Mouse (Mus musculus) telencephalon, adult 2 months (tissue): ENCODE measurements around the gene Slc11a2.
"Not testable (repeated sequence)": the region's sequence is repeated elsewhere in the genome, so short reads cannot be mapped to it uniquely, and the experiment has no call there.

ENCODE experiments used
- DNase-seq: peaks from one replicate; pipeline ENCODE4 v3.0.0-alpha.2; 2011; ENCODE audit warnings: low read depth, low spot score

Gene Slc11a2

DNA sequence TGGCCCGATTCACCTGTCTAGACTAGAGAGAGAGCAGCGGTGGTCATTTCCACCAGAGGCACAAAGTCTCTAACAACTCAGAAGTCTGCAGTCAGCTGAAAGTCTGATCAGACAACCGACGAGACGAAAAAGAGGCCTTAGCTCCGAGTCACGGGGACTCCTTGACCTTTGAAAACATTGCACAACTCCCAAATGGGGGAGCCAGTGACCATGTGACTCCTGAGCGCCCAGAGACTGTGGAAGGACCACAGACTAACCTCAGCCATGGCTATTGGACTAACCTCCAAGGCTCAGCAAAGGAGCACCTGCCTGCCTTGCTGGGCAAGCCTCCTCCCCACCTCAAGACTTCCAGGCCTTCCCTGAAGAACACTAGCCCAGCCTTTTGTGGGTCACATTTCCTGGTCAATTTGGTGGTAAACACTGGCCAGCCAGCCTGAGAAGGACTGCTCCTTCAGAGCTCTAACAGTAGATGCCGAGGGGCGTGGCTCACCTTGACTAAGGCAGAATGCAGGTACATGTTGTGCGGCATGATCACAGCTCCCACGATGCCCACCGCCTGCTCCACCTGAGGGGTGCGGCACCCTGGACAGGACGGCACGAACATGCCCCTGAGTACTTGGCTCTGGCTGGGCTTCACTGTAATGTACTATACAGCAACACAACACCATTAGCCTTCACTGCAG, 21.4 kb downstream of the Slc11a2 start:
- DNase-seq = no peak

GRCm38 (mm10) chr15:100402798-100403197, 22.1 kb downstream of the Slc11a2 start:
- DNase-seq = no peak

DNA sequence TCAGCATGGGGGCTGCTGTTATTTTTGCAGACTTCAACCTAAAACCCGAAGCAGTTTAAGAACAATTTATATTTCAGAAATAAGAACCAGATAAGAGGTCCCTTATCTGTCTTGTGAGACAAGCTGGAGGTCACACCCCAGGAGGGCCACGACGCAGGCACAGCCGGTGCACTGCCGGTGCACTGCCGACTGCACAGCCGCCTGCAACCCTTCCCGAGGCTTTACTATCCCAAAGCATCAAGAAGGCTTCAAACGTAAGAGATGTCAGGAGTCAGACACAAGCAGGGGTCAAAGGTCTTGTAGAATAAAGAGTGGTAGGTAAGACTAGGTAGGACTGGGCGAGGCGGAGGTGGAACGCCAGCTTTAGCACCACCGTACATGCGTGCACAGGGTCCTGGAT, 22.5 kb downstream of the Slc11a2 start:
- no peak for DNase-seq

DNA sequence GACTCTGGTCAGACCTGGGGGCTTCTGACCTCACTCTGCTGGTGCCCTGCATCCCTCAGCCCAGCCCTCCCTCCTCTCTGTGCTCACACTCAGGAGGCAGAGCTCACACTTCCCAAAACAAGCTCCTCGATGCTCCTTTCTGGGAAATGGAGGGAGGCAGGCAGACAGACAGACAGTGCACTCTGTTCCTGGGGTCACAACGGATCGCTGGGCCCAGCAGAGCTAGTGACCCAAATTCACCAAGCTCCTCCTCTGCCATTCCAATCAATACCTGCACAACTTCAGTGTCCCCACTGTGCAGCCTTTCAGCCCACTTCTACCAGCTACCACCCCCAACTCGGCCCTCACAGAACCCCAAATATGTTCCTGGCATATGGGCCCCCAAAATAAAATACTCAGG, 23.1 kb downstream of the Slc11a2 start:
- no peak for DNase-seq

DNA sequence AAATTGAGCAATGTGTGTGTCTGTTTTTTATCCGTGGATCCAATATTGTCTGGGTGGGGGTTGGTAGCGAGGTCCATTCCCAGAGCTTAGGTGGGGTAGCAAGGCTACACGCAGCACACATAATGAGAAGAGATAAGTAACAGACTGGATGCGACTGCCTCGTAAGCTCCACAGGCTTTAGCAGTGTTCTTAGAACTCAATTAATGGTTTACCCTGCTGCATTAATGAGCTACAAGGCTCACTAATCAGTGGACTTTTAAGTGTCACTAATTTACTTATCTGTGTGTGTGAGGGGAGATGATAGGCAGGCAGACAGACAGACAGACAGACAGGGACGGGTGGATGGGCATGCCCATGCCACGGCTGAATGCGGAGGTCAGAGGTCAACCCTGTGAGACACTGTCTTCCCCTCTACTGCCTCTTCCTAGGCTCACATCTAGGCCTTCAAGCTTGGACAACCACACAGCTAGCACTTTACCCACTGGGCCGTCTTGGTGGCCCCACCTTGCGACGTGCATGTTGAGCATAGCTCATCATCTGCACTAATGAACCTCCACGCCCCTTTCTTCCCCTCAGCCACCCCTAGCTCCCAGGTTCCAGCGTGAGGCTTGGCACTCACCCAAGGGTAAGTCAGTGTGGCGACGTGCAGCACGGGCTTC, 24.2 kb downstream of the Slc11a2 start:
- DNase-seq = no peak

DNA sequence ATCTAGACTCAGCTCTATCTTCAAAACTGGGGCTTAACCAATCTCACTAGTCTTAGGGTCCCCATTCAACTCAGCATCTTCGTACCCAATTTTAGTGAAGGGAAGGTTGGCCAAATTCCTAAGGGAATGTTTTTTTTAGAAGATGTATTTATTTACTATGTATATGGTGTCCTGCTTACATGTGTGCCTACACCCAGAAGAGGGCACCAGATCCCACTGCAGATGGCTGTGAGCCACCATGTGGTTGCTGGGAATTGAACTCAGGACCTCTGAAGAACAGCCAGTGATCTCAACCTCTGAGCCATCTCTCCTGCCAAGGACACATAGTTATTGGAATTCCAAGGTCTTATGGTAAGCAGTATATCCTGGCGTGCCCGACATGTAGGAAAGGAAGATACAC, 29.3 kb downstream of the Slc11a2 start:
- DNase-seq = no peak

DNA sequence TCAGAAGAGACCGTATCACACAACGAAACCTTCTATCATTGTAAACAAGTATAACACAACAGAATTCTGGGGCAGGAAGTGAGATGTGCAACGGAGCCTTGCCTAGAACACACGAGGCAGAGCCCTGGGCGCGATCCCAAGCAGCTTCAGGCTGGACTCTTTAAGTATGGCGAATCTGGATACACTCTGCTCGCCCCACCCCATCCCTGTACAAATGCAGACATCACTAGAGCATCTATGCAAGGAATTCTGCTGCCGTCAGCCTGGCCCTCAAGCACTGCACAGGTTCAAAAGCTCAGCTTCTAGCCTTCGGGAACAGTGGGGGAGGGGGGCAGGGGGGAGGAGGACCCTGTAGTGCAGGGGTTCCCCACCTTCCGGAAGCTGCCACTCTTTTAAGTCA, 31.9 kb downstream of the Slc11a2 start:
- no peak for DNase-seq

DNA sequence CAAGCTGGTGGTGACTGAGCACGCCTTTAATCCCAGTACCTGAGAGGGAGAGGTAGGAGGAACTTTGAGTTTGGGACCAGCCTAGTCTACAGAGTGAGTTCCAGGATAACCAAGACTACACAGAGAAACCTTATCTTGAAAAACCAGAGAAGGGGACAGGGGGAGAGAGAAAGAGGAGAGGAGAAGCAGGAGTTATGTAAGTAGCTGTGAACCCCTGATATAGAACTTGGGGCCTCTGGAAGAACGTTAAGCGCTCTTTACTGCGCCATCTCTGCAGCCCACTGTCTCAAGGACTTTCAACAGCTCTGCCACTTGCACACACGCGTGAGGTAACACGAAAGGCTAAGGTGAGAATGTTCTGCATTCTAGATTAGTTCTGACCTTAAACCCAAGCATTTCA, 33.3 kb downstream of the Slc11a2 start:
- DNase-seq = no peak

- no peak for DNase-seq
These were observed 33.8 kb downstream of the Slc11a2 start for GRCm38 (mm10) chr15:100391066-100391465.

DNA sequence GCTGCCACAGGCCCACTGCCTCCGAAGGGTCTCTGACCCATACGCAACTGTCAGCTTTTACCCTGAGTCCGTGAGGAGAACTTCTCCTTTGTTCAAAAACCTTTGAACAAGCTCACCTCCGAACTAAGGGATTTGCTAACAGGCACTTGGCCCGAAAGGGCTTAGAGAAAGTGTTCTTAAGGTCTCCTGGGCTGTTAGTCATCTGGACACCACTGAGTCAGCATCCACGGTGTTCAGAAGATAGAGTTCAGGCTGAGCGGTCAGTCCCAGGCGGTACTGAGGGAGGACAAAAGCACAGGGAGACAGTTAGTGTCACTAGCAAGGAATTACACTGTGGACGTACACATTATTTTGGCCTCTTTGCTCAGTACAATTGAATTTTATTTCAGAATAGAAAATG, 36.0 kb downstream of the Slc11a2 start:
- DNase-seq = no peak

DNA sequence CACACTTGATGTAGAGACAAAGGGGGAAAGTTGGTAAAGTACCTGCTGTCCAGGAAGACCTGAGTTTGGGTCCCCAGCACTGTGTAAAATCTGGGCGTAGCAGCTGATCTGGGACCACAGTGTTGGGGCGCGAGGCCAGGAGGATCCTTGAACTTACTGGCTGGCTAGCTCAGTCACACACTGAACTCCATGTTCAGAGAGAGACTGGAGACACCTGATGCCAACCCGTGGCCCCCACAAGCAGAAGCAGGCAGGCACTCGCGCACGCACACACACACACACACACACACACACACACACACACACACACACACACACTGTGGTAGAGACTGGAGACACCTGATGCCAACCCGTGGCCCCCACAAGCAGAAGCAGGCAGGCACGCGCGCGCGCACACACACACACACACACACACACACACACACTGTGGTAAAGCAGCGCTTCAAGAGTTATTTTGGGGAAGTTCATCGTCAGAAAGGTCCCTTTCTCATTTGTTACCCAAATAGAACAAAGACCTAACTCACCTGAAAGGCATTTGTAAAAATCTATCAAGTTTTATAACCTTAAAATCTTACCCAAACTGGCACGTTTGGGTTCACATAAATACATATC, 36.5 kb downstream of the Slc11a2 start:
- DNase-seq = no peak

DNA sequence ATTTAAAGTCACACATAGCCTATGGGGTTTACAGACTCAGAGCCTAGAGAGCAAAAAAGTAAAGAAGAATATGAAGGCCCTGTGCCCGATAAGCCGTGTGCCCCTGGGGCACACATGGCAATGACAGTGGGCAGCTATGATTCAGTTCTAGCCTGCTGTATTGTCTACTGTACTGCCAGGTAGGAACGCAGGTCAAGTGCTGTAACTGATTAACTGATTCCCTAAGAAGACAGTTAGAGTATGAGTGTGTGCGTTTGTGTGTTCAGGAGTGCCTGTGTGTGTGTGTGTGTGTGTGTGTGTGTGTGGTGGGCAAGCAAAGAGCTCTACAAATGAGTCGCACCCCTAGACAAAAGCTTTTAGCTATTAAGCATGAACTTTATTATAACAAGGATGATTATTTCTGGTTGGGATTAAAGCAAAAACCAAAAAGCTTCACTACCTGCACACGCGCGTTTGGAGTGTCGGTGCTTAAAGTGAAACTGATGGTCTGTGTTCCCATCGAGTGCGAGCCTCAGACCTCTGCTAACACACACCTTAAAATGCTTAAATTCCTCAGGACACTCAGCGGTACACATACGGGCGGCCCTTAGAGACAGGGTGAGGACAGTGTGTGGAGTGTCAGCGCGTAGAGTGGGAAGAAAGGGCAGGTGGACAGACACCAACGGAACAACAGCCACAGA, 37.2 kb downstream of the Slc11a2 start:
- no peak for DNase-seq

DNA sequence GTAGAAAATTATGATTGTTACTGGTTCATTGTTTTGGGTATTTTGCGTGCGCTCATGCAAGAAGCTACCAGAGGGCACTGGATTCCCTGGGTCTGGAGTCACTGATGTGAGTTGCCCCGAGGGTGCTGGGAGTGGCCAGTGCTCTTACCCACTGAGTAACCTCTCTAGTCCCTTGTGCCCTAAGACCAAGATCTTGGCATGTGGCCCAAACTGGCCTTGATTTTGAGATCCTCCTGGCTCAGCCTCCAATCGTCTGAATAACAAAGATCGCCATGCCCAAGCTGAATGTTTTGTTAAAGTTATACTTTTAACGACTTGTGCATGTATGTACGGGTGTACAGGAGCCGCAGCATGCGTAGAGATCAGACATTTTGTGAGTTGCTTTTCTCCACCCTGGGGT, 39.2 kb downstream of the Slc11a2 start:
- no peak for DNase-seq

- no peak for DNase-seq
These were observed 44.8 kb downstream of the Slc11a2 start for GRCm38 (mm10) chr15:100380104-100380503.

DNA sequence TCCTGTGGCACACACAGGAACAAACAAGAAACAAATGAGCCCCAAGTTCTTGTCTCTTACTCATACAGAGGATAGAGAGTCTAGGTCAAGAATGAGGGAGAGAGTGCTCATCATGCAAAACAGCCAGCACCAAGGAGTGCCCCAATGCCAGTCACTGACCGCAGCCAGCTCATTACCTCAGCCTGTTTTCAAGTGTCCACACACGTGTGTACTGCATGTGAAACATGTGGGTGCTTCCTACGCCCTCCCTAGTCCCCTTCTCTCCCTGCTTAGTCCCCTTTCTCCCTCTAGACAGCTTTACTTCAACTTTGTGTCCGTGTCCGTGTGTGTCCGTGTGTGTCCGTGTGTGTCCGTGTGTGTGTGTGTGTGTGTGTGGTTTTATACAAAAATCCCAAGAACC, 45.2 kb downstream of the Slc11a2 start:
- DNase-seq = no peak

DNA sequence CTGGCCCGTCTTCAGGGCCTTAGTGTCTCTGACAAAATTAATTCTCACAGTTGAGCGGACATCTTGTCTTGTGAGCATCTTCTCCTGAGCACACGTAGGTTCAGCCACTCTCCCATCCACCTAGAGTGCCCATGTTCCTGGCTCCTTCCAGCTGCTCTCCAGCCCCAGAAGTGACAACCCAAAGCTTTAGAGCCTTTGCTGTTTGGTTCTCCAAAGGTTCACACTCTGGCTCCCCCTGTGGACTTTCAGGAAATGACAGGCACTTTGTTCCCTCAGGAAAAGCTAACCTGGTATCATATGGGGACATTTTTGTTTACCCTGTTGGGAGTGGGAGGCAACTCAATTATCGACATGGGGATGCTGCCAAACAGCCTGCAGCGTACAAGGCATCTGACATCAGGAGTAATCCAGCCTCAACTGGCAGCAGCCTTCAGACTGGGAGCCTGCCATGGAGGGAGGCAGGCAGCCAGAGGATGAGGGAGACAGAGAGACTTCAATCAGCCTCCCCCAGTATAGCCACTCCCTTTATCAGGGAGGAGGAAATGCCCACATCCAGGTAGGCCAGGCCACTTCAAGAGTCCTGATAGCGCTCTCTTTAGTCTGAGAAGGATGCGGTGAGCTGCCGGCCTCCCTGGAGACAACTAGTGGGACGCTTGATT, 46.9 kb downstream of the Slc11a2 start:
- not testable (repeated sequence) for DNase-seq

- peak; percentile 38 for DNase-seq
These were observed 49.8 kb downstream of the Slc11a2 start for GRCm38 (mm10) chr15:100375066-100375465.

DNA sequence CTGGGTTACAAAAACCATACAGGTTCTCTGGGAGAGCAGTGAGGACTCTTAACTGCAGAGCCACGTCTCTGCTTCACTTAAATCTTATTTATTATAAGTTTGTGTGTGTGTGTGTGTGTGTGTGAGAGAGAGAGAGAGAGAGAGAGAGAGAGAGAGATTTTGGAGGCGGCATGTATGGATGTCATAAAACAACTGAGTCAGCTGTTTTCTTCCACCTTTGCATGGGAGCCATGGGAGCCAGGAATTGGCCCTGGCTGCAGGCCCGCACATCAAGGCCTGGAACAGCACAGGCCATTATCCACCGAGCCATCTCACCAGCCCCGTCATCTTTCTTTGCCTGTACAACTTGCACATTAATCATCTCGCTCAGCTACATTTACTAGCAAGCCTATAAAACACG, 57.8 kb downstream of the Slc11a2 start:
- DNase-seq = no peak

- DNase-seq = not testable (repeated sequence)
These were observed 58.9 kb downstream of the Slc11a2 start for GRCm38 (mm10) chr15:100365967-100366366.

DNA sequence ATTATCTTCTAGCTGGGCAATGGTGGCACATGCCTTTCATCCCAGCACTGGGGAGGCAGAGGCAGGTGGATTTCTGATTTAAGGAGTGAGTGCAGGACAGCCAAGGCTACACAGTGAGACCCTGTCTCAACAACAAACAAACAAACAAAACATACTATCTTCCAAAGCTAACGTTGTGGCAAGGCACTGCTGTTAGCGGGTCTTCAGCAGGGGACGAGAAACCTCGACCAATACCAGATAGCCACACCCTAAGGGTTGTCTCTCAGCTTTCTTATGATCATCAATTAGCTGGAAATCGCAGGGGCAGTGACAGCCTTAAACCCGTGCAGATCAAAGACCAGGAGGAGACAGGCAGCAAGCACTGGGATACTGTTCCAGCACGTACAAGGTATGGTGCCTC, 60.6 kb downstream of the Slc11a2 start, which contains the start of gene Higd1c:
TSS of gene Higd1c (plus strand) at position 301 of the 400 bp plus-strand sequence.
- no peak for DNase-seq

- DNase-seq = no peak
These were observed 69.0 kb downstream of the Slc11a2 start for GRCm38 (mm10) chr15:100355876-100356275.

DNA sequence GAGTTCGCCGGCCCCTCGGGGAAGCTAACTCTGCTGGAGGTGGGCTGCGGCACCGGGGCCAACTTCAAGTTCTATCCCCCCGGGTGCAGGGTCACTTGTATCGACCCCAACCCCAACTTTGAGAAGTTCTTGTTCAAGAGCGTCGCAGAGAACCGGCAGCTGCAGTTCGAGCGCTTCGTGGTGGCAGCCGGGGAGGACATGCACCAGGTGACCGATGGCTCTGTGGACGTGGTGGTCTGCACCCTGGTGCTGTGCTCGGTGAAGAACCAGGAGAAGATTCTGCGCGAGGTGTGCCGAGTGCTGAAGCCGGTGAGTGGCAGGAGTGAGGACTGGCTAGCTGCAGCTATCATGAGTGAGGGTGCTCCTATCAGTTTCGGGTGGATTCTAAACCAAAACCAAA, 71.5 kb downstream of the Slc11a2 start:
- not testable (repeated sequence) for DNase-seq
